Mouse (Mus musculus) heart, adult 2 months (tissue): ENCODE measurements around the gene Homer2.

ENCODE experiments used
- CTCF ChIP-seq: fragments of 200-600 bp; IDR thresholded peaks from 2 replicates; pipeline ENCODE4 v1.8.1; 2022; ENCODE audit warnings: antibody characterized with exemption, mild to moderate bottlenecking, moderate library complexity
- EP300 ChIP-seq: fragments of 200-500 bp; IDR thresholded peaks from 2 replicates; pipeline ENCODE4 v1.6.1; 2011; ENCODE audit warnings: low read depth, low read length, control low read depth; ENCODE audit not compliant: insufficient read depth
- POLR2A ChIP-seq: fragments of 200-500 bp; IDR thresholded peaks from 2 replicates; pipeline ENCODE4 v1.6.1; 2011; ENCODE audit warnings: mild to moderate bottlenecking, low read depth, low read length, control low read depth; ENCODE audit not compliant: insufficient read depth

GRCm38 (mm10) chr7:81569851-81570250 is 137.5 kb downstream of the Homer2 start:
- TF ChIP-seq CTCF (no peak), POLR2A (no peak), EP300 (no peak)
